Mouse (Mus musculus) neural tube, embryonic 11.5 days (tissue): ENCODE results near the gene Edil3. TPM values are rescaled to one million over a fixed set of nuclear protein-coding genes. Genes with fewer than 3 reads are reported as not detected.

Source experiments
- ATAC-seq: fragments of 200-750 bp; cut with Nextera tagmentation; 2 replicates; pipeline ENCODE4 v1.8.0; 2017; ENCODE audit warnings: moderate number of reproducible peaks, mild to moderate bottlenecking, moderate TSS enrichment, moderate library complexity; ENCODE audit not compliant: insufficient read depth, low FRiP score, low TSS enrichment
- DNase-seq: peaks from one replicate; pipeline ENCODE4 v3.0.0-alpha.2; 2015; ENCODE audit warnings: low spot score
- H3K27ac ChIP-seq: fragments of 300-500 bp; sonication (generic); 2 replicates; pipeline ENCODE4 v1.5.1; 2014; ENCODE audit warnings: low read depth, mild to moderate bottlenecking, low read length
- H3K27me3 ChIP-seq: fragments of 300-500 bp; sonication (generic); 2 replicates; pipeline ENCODE4 v1.6.1; 2014; ENCODE audit warnings: mild to moderate bottlenecking, low read length, mixed read lengths; ENCODE audit not compliant: control insufficient read depth, insufficient read depth
- H3K36me3 ChIP-seq: fragments of 300-500 bp; sonication (generic); 2 replicates; pipeline ENCODE4 v1.6.1; 2014; ENCODE audit warnings: mild to moderate bottlenecking, low read length, moderate library complexity, mixed read lengths; ENCODE audit not compliant: control insufficient read depth, insufficient read depth
- H3K4me1 ChIP-seq: fragments of 300-500 bp; sonication (generic); 2 replicates; pipeline ENCODE4 v1.6.1; 2014; ENCODE audit warnings: low read length, mixed read lengths; ENCODE audit not compliant: control insufficient read depth, insufficient read depth
- H3K4me2 ChIP-seq: fragments of 300-500 bp; sonication (generic); 2 replicates; pipeline ENCODE4 v1.6.1; 2014; ENCODE audit warnings: low read depth, mild to moderate bottlenecking, moderate library complexity
- H3K4me3 ChIP-seq: fragments of 300-500 bp; sonication (generic); 2 replicates; pipeline ENCODE4 v1.5.1; 2014; ENCODE audit warnings: low read depth, low read length
- H3K9ac ChIP-seq: fragments of 300-500 bp; sonication (generic); 2 replicates; pipeline ENCODE4 v1.6.1; 2014; ENCODE audit warnings: mild to moderate bottlenecking, low read length
- H3K9me3 ChIP-seq: fragments of 300-500 bp; sonication (generic); 2 replicates; pipeline ENCODE4 v1.6.1; 2016; ENCODE audit warnings: low read length; ENCODE audit not compliant: control insufficient read depth
- WGBS: fragments of 180-500 bp; shearing (Covaris S2); extraction: QIAGEN DNeasy Blood & Tissue Kit; methylation state at CpG from one replicate; pipeline ENCODE4 v1.1.7; 2014; 5-methylcytosine and 5-hydroxymethylcytosine counted together
- polyA plus RNA-seq: library from polyadenylated mRNA; unstranded; fragments of >200 nt; fragmentation: Nextera tagmentation; extraction: Ambion mirVana; gene quantifications from 2 replicates; pipeline ENCODE4 v1.2.1, GENCODE M21; 2014

The Edil3 gene
- polyA plus RNA-seq, 1 experiment from 2014 or later: 45.1 TPM

- WGBS: 94% methylated on average over 5 of the region's 5 CpGs
- Histone ChIP-seq H3K4me1 (no peaks in the 10 kb centered on the region), H3K9me3 (no peaks in the 10 kb centered on the region), H3K36me3 (no peaks in the 10 kb centered on the region), H3K4me2 (no peak overlapping the region), H3K9ac (no peak overlapping the region), H3K27ac (no peak overlapping the region), H3K27me3 (no peaks in the 10 kb centered on the region), H3K4me3 (no peak overlapping the region)
- DNase-seq (no peak), ATAC-seq (no peak)
Observed at GRCm38 (mm10) chr13:89123396-89123795, 302.1 kb downstream of the Edil3 start.

- DNase-seq (no peak), ATAC-seq (no peak)
- no peak overlapping the region for H3K9ac ChIP-seq
- H3K4me3 ChIP-seq: no peak overlapping the region
- 77% methylated on average over 4 of the region's 4 CpGs for WGBS
- no peak overlapping the region for H3K4me2 ChIP-seq
- no peaks in the 10 kb centered on the region for H3K27me3 ChIP-seq
- no peaks in the 10 kb centered on the region for H3K4me1 ChIP-seq
- H3K36me3 ChIP-seq: no peaks in the 10 kb centered on the region
- H3K27ac ChIP-seq: no peak overlapping the region
- no peaks in the 10 kb centered on the region for H3K9me3 ChIP-seq
Observed at GRCm38 (mm10) chr13:89146056-89146547, 324.8 kb downstream of the Edil3 start.

- Histone ChIP-seq H3K9ac (no peak overlapping the region), H3K4me1 (no peaks in the 10 kb centered on the region), H3K27me3 (no peaks in the 10 kb centered on the region), H3K9me3 (no peaks in the 10 kb centered on the region), H3K27ac (no peak overlapping the region), H3K4me3 (no peak overlapping the region), H3K4me2 (no peak overlapping the region), H3K36me3 (no peaks in the 10 kb centered on the region)
- DNase-seq: no peak
- no peak for ATAC-seq
- WGBS: 90% methylated on average over 3 of the region's 3 CpGs
Observed at GRCm38 (mm10) chr13:89151878-89152277, 330.6 kb downstream of the Edil3 start.

- no peak for ATAC-seq
- no peak for DNase-seq
- H3K9me3 ChIP-seq: no peaks in the 10 kb centered on the region
- H3K4me1 ChIP-seq: no peaks in the 10 kb centered on the region
- no peaks in the 10 kb centered on the region for H3K27me3 ChIP-seq
- no peak overlapping the region for H3K9ac ChIP-seq
- no peaks in the 10 kb centered on the region for H3K36me3 ChIP-seq
- H3K27ac ChIP-seq: no peak overlapping the region
- H3K4me3 ChIP-seq: no peak overlapping the region
- no peak overlapping the region for H3K4me2 ChIP-seq
- 81% methylated on average over 1 of the region's 1 CpGs for WGBS
Observed at GRCm38 (mm10) chr13:89167960-89168359, 346.7 kb downstream of the Edil3 start.

GRCm38 (mm10) chr13:89170040-89170439, 348.8 kb downstream of the Edil3 start:
- H3K9me3 ChIP-seq: no peaks in the 10 kb centered on the region
- H3K36me3 ChIP-seq: no peaks in the 10 kb centered on the region
- ATAC-seq: no peak
- no peak overlapping the region for H3K4me3 ChIP-seq
- H3K4me2 ChIP-seq: no peak overlapping the region
- DNase-seq: no peak
- no peaks in the 10 kb centered on the region for H3K4me1 ChIP-seq
- H3K27ac ChIP-seq: no peak overlapping the region
- 96% methylated on average over 4 of the region's 4 CpGs for WGBS
- H3K9ac ChIP-seq: no peak overlapping the region
- H3K27me3 ChIP-seq: no peaks in the 10 kb centered on the region

- no peak for DNase-seq
- H3K36me3 ChIP-seq: no peaks in the 10 kb centered on the region
- H3K9ac ChIP-seq: no peak overlapping the region
- no peaks in the 10 kb centered on the region for H3K27me3 ChIP-seq
- ATAC-seq: no peak
- no peak overlapping the region for H3K4me2 ChIP-seq
- no peaks in the 10 kb centered on the region for H3K9me3 ChIP-seq
- H3K4me1 ChIP-seq: no peaks in the 10 kb centered on the region
- no peak overlapping the region for H3K4me3 ChIP-seq
- no peak overlapping the region for H3K27ac ChIP-seq
- WGBS: 85% methylated on average over 2 of the region's 2 CpGs
Observed at GRCm38 (mm10) chr13:89175154-89175553, 353.9 kb downstream of the Edil3 start.

GRCm38 (mm10) chr13:89189051-89189450, 367.8 kb downstream of the Edil3 start:
- H3K4me2 ChIP-seq: no peak overlapping the region
- H3K27ac ChIP-seq: no peak overlapping the region
- H3K36me3 ChIP-seq: no peaks in the 10 kb centered on the region
- no peaks in the 10 kb centered on the region for H3K9me3 ChIP-seq
- no peaks in the 10 kb centered on the region for H3K4me1 ChIP-seq
- ATAC-seq (no peak), DNase-seq (no peak)
- no peak overlapping the region for H3K9ac ChIP-seq
- H3K4me3 ChIP-seq: no peak overlapping the region
- H3K27me3 ChIP-seq: no peaks in the 10 kb centered on the region
- WGBS: 93% methylated on average over 1 of the region's 1 CpGs

- no peak overlapping the region for H3K4me2 ChIP-seq
- DNase-seq (no peak), ATAC-seq (no peak)
- H3K36me3 ChIP-seq: no peaks in the 10 kb centered on the region
- H3K4me1 ChIP-seq: no peaks in the 10 kb centered on the region
- 54% methylated on average over 2 of the region's 2 CpGs for WGBS
- H3K27me3 ChIP-seq: no peaks in the 10 kb centered on the region
- no peaks in the 10 kb centered on the region for H3K9me3 ChIP-seq
- H3K9ac ChIP-seq: no peak overlapping the region
- no peak overlapping the region for H3K4me3 ChIP-seq
- H3K27ac ChIP-seq: no peak overlapping the region
Observed at GRCm38 (mm10) chr13:89197019-89197418, 375.7 kb downstream of the Edil3 start.

- no peak for ATAC-seq
- WGBS: 68% methylated on average over 2 of the region's 2 CpGs
- H3K4me2 ChIP-seq: no peak overlapping the region
- no peaks in the 10 kb centered on the region for H3K9me3 ChIP-seq
- no peak overlapping the region for H3K27ac ChIP-seq
- H3K4me3 ChIP-seq: no peak overlapping the region
- no peak for DNase-seq
- no peak overlapping the region for H3K9ac ChIP-seq
- H3K4me1 ChIP-seq: no peaks in the 10 kb centered on the region
- no peaks in the 10 kb centered on the region for H3K27me3 ChIP-seq
- H3K36me3 ChIP-seq: no peaks in the 10 kb centered on the region
Observed at GRCm38 (mm10) chr13:89199275-89199674, 378.0 kb downstream of the Edil3 start.
